Mouse (Mus musculus) spleen, adult 2 months (tissue): ENCODE measurements around the gene Adcy7.

Experiments
- CTCF ChIP-seq: fragments of 200-500 bp; IDR thresholded peaks from 2 replicates; pipeline ENCODE4 v1.5.1; 2011; ENCODE audit warnings: mild to moderate bottlenecking, inconsistent platforms; ENCODE audit not compliant: insufficient read depth, insufficient read length, insufficient replicate concordance; ENCODE audit errors: extremely low read depth
- POLR2A ChIP-seq: fragments of 200-500 bp; IDR thresholded peaks from 2 replicates; pipeline ENCODE4 v1.6.1; 2011; ENCODE audit warnings: low read depth, low read length, inconsistent platforms

DNA sequence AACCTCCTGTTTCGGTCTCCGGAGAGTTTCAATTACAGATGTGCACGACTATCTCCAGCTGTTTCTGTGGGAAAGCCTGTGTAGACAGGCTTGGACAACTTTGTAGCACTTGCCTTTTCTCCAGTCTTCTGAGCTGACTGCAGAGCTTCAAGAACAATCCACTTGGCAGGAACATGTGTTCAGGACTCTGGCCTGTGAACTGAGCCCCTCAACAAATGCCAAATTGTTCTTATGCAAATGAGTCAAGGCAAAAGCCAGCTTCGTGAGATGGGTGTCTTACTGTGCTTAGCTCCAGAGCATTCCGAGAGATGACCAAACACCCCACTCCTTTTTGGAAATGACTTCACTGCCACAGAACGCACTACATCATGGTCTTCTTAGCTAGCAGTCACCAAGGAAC is 56.5 kb downstream of the Adcy7 start:
- TF ChIP-seq CTCF, result no peak
- TF ChIP-seq POLR2A, result no peak
